Mouse (Mus musculus): Measurements from ENCODE around the gene Ropn1l. TPM values are rescaled to one million over a fixed set of nuclear protein-coding genes. Genes with fewer than 3 reads are reported as not detected.

Ropn1l gene
- polyA plus RNA-seq, 1 experiment from 2014 or later: 1.5 TPM

DNA sequence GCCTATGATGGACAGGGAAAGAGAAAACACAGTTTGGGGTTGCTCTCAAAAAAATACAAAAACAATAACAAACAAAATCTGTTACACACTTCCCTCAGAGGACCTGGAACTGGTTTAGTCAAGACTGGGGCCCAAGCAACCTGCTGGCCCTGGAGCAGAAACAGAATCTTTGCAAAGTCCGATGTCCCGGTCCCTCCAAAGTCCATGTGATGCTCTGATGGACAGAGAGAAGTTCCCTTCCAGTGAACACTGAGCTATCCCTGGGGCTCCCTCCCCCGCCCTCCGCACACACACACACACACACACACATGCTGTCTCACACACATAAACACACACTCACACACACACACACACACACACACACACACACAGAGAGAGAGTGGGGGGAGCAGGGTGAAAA lies 57.6 kb downstream of the Ropn1l start:
- no peak for DNase-seq (ENCODE audit: low spot score)

DNA sequence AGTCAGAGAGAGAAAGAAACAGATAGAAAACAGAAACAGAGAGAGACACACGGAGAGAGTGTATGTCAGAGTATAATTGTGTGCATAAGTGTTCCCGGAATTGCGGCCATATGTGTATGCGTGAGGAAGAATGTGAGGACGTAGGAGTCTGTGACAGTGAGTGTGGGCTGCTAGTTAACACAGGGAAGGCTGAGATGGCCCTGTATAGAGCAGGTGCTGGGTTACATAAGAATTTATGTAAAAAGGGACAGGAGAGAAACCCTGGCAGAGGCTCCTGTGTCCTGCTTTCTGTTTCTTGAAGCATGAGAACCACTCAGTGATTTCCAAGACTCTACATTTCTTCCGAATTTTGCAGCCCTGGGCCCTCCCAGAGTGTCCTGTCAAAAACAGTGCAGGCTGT lies 60.1 kb downstream of the Ropn1l start:
- no peak overlapping the region for H3K27ac ChIP-seq (ENCODE audit: low read depth)
- H3K27me3 ChIP-seq (replicated peaks; ENCODE audit: control insufficient read depth, insufficient read depth, low read length): no peaks in the 10 kb centered on the region
- H3K9me3 ChIP-seq (ENCODE audit: control insufficient read depth, low read length): no peaks in the 10 kb centered on the region
- 84% methylated on average over 6 of the region's 6 CpGs for WGBS
- DNase-seq (ENCODE audit: low spot score): no peak
- H3K4me1 ChIP-seq (replicated peaks; ENCODE audit: control insufficient read depth, insufficient read depth, low read length): no peaks in the 10 kb centered on the region
- ATAC-seq (replicated peaks; ENCODE audit: low FRiP score, low TSS enrichment, low read depth): no peak
- no peak overlapping the region for H3K9ac ChIP-seq (ENCODE audit: low read length)
- H3K36me3 ChIP-seq (ENCODE audit: control insufficient read depth, insufficient read depth, low read length): no peaks in the 10 kb centered on the region
- no peak overlapping the region for H3K4me3 ChIP-seq (ENCODE audit: low read depth, low read length)
- no peak overlapping the region for H3K4me2 ChIP-seq (ENCODE audit: low read length)

More for the DNA sequence above, 57.6 kb downstream of the Ropn1l start:
- Histone ChIP-seq H3K4me1 (replicated peaks; ENCODE audit: control insufficient read depth, insufficient read depth, low read length) (no peaks in the 10 kb centered on the region), H3K27ac (ENCODE audit: low read depth) (no peak overlapping the region), H3K9me3 (ENCODE audit: control insufficient read depth, low read length) (no peaks in the 10 kb centered on the region), H3K9ac (ENCODE audit: low read length) (no peak overlapping the region), H3K4me2 (ENCODE audit: low read length) (no peak overlapping the region), H3K36me3 (ENCODE audit: control insufficient read depth, insufficient read depth, low read length) (no peaks in the 10 kb centered on the region), H3K4me3 (ENCODE audit: low read depth, low read length) (no peak overlapping the region), H3K27me3 (replicated peaks; ENCODE audit: control insufficient read depth, insufficient read depth, low read length) (no peaks in the 10 kb centered on the region)
- WGBS: 85% methylated on average over 4 of the region's 4 CpGs
- no peak for ATAC-seq (replicated peaks; ENCODE audit: low FRiP score, low TSS enrichment, low read depth)

DNA sequence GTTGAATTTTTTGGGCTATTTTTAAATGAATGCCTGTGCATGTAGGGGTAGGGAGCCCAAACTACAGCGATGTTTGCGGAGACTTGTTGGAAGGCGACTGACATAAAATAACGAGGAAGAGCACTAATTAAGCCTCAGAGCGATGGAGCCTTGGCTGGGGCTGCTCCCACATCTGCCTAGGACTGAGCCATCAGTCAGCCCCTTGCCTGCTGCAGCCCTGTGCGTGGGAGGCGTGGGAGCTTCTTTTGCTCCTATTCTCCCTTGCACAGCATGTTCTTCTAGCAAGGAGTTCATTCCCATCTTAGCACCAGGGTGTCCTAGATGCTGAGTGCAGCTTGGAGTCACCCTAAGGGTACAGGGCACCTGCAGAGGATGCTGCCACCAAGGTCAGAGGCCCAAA lies 60.8 kb downstream of the Ropn1l start:
- Histone ChIP-seq H3K4me2 (ENCODE audit: low read length) (no peak overlapping the region), H3K9me3 (ENCODE audit: control insufficient read depth, low read length) (no peaks in the 10 kb centered on the region), H3K4me1 (replicated peaks; ENCODE audit: control insufficient read depth, insufficient read depth, low read length) (no peaks in the 10 kb centered on the region), H3K4me3 (ENCODE audit: low read depth, low read length) (no peak overlapping the region), H3K27ac (ENCODE audit: low read depth) (no peak overlapping the region), H3K36me3 (ENCODE audit: control insufficient read depth, insufficient read depth, low read length) (no peaks in the 10 kb centered on the region), H3K9ac (ENCODE audit: low read length) (no peak overlapping the region), H3K27me3 (replicated peaks; ENCODE audit: control insufficient read depth, insufficient read depth, low read length) (no peaks in the 10 kb centered on the region)
- WGBS: 80% methylated on average over 7 of the region's 7 CpGs
- ATAC-seq (replicated peaks; ENCODE audit: low FRiP score, low TSS enrichment, low read depth) (no peak), DNase-seq (ENCODE audit: low spot score) (no peak)

DNA sequence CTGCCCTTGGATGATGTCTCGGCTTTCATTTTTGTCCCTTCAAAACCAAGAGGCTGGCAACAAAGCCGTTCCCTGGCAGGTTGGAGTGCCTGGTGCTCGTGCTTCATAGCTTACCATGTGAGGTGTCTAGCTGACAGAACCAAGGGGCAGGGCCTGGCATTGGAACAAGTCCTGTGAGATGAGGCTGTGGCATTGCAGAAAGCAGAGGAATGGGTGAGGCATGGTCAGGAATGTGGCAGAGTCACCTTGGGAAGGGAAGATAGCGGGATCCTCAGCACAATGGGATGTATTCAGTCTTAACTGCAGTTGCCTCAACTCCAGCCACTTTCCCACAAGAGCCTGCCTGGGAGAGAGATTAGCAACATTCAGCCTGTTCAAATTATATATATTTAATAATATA lies 61.4 kb downstream of the Ropn1l start:
- no peak for ATAC-seq (replicated peaks; ENCODE audit: low FRiP score, low TSS enrichment, low read depth)
- WGBS: 85% methylated on average over 4 of the region's 4 CpGs
- Histone ChIP-seq H3K4me2 (ENCODE audit: low read length) (no peak overlapping the region), H3K27me3 (replicated peaks; ENCODE audit: control insufficient read depth, insufficient read depth, low read length) (no peaks in the 10 kb centered on the region), H3K4me3 (ENCODE audit: low read depth, low read length) (no peak overlapping the region), H3K27ac (ENCODE audit: low read depth) (no peak overlapping the region), H3K4me1 (replicated peaks; ENCODE audit: control insufficient read depth, insufficient read depth, low read length) (no peaks in the 10 kb centered on the region), H3K9me3 (ENCODE audit: control insufficient read depth, low read length) (peaks cover under 1% of the 10 kb centered on the region; the same call in 1 of the 2 replicates), H3K9ac (ENCODE audit: low read length) (no peak overlapping the region), H3K36me3 (ENCODE audit: control insufficient read depth, insufficient read depth, low read length) (no peaks in the 10 kb centered on the region)
- DNase-seq (ENCODE audit: low spot score): no peak

Other genes with a start within 250 kb of the Ropn1l start
- 83.6 and 96.5 TPM in 2 replicates for gene Dap, start 229.4 kb downstream of the Ropn1l start, polyA plus RNA-seq (2014; fragmentation: Nextera tagmentation; extraction: Ambion mirVana)
- gene Ankrd33b, start 86.0 kb downstream of the Ropn1l start, polyA plus RNA-seq (2014; fragmentation: Nextera tagmentation; extraction: Ambion mirVana): 0.41 and 0.47 TPM in 2 replicates
- 36.2 and 39.6 TPM in 2 replicates for gene March6, start 77.3 kb upstream of the Ropn1l start, polyA plus RNA-seq (2014; fragmentation: Nextera tagmentation; extraction: Ambion mirVana)
- gene Cmbl, start 111.7 kb upstream of the Ropn1l start, polyA plus RNA-seq (2014; fragmentation: Nextera tagmentation; extraction: Ambion mirVana): 10.0 and 12.0 TPM in 2 replicates
- 599 and 621 TPM in 2 replicates for gene Cct5, start 148.1 kb upstream of the Ropn1l start, polyA plus RNA-seq (2014; fragmentation: Nextera tagmentation; extraction: Ambion mirVana)
- 13.1 and 16.5 TPM in 2 replicates for gene Fam173b, start 148.1 kb upstream of the Ropn1l start, polyA plus RNA-seq (2014; fragmentation: Nextera tagmentation; extraction: Ambion mirVana)